Mouse (Mus musculus) myocyte (in vitro differentiated cells): ENCODE results near the gene Gprc5d.

ENCODE experiments used
- POLR2A ChIP-seq: IDR thresholded peaks from one replicate; pipeline ENCODE4 v1.6.1; 2011; ENCODE audit warnings: low read depth, mild to moderate bottlenecking, control low read depth, moderate library complexity; ENCODE audit not compliant: insufficient read length
- TCF12 ChIP-seq: IDR thresholded peaks from one replicate; pipeline ENCODE4 v1.6.1; 2011; ENCODE audit warnings: mild to moderate bottlenecking, control low read depth; ENCODE audit not compliant: poor library complexity, insufficient read depth, severe bottlenecking

DNA sequence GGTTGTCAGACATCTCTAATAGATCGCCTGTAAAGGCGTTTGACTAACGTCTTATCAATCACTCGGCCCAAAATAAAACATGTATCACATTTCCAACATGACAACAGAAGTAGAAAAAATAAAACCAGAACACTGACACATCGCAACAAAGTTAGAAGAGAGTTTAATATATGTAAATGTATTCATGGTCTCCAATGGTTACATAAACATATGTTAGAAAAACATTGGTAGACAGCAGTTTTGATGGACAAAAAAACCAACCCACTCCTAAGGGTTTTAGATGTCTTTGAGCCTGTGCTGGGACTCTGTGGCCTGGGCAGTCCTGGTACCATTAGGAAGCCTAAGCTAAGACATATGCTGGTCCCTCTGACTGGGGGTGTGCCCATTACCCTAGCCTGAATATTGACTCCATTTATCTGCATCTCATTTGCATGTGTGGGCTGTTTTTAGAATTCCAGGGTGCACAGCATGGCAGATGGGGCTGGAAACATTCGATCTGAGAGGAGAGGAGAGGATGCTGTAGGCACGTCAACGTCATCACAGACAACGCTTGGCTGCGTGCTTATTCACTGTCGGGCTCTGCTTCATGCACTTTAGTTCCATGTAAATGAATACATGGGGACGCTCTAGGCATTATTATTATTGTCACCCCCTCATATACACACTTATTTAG is 25.1 kb downstream of the Gprc5d start:
- TF ChIP-seq POLR2A (no peak), TCF12 (no peak)
